Mouse (Mus musculus) adrenal gland, adult (tissue): ENCODE measurements around the gene Alkbh5.

Source experiments
- DNase-seq, 2 experiments: peaks; one replicate each; pipeline ENCODE4 v3.0.0; 2022 to 2023; ENCODE audit warnings: low spot score in 1 of 2; ENCODE audit not compliant: inconsistent age in 2 of 2

Alkbh5 gene

DNA sequence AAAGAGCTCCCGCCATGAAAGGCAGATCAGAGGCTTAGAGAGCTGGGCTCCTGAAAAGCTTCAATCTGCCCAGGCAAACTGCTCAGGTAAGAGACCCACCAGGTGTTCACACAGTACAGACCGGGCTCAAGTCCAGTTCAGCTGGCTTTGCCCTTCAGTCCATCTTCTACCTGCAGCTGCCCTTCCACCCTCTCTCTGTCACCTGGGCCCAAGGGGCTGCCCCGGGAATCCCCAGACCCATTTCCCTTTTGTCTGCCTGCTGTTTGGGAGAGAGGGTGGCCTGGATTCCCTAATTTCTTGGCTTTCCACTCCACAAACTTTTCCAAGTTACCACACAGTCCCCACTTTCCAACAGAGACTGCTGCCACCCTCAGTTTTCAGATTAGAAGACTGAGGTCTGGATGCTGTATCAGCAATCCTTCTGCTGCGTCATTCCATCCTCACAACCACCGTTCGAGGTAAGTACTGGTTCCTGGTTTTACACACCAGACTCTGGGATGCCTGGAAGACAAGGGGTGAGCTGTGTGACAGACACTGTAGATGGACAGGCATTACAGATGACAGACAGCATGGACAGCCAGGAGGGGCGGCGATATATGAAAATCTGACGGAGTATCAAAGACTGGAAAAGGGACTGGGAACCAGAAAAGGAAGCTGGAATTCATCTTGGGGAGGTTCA lies at the start of gene Alkbh5:
Gene Alkbh5 (plus strand): TSS at position 202 of the 679 bp plus-strand sequence.
- peak in 1 of 2 experiments; percentile 42 for DNase-seq

GRCm38 (mm10) chr11:60492726-60493125 lies 43.5 kb upstream of the Alkbh5 start:
- no peak for DNase-seq

- no peak for DNase-seq
Observed at GRCm38 (mm10) chr11:60495692-60496091, 40.5 kb upstream of the Alkbh5 start.

- no peak for DNase-seq
Observed at GRCm38 (mm10) chr11:60507281-60507680, 28.9 kb upstream of the Alkbh5 start.

DNA sequence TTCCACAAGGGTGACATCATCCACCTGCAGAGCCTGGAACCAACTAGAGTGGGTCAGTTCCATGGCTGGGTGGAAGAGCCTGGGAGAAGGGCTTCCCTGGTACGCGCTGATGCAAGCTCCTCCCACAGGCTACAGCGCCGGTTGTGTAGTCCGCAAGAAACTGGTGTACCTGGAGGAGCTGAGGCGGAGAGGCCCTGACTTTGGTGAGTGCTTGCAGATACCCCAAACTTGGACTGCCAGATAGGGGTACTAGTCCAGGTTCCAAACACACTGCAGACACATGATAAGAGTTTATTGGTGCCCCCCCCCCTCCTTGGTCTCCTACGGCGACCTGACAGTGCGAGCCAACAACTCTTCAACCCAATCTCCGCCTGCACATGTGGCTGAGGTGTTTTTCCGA lies 27.2 kb upstream of the Alkbh5 start:
- DNase-seq, result peak in 1 of 2 experiments; percentile 50

GRCm38 (mm10) chr11:60509500-60509899 lies 26.7 kb upstream of the Alkbh5 start:
- DNase-seq, result peak in 1 of 2 experiments; percentile 39

DNA sequence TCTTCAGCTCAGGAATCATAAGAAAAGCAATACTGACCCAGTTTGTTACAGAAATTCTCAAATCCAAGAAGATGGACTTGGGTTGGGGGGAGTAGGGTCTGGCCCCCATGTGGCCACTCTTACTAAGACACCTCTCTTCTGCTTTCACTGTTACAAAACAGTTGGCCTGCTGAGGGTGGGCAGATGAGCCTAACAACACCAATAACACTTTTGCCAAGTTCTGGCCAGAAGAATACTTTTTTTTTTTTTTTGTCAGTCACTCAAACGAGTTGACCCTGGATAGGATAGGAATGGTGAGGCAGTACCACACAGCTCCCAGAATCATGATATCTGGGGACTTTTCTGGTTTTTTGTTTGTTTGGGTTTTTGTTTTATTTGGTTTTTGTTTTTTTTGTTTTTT lies 24.3 kb upstream of the Alkbh5 start:
- no peak for DNase-seq

GRCm38 (mm10) chr11:60512520-60512919 lies 23.7 kb upstream of the Alkbh5 start:
- no peak for DNase-seq

- no peak for DNase-seq
Observed at GRCm38 (mm10) chr11:60514941-60515340, 21.2 kb upstream of the Alkbh5 start.

GRCm38 (mm10) chr11:60518305-60518704 lies 17.9 kb upstream of the Alkbh5 start:
- DNase-seq, result peak; percentile 54 to 65

GRCm38 (mm10) chr11:60522027-60522426 lies 14.2 kb upstream of the Alkbh5 start:
- peak; percentile 63 to 80 for DNase-seq

DNA sequence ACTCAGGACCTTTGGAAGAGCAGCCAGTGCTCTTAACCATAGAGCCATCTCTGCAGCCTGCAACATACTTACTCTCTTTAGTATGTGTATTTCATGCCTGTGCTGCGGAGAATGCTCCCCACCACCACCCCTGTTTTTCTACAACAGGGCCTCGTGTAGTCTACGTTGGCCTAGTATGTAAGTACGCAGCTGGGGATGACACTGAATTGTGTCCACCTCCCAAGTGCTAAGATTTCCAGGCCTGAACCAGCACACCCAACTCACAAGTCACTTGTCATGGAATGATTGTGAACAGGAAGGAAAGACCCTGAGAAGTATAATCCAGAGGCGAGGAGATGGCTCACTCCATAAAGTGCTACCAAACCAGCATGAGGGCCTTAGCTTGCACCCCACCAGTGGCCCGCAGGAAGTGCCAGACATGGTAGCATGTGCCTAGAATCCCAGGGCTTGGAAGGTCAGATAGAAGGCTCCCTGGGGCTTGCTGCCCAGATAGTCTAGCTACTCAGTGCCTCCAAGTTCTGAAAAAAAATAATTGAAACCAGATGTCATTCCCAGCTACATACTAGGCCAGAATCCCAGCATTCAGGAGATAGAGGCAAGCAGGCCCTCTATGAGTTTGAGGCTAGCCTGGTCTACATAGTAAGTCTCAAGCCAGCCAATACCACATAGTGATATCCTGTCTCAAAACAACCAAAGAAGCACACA lies 13.4 kb upstream of the Alkbh5 start:
- DNase-seq, result no peak

DNA sequence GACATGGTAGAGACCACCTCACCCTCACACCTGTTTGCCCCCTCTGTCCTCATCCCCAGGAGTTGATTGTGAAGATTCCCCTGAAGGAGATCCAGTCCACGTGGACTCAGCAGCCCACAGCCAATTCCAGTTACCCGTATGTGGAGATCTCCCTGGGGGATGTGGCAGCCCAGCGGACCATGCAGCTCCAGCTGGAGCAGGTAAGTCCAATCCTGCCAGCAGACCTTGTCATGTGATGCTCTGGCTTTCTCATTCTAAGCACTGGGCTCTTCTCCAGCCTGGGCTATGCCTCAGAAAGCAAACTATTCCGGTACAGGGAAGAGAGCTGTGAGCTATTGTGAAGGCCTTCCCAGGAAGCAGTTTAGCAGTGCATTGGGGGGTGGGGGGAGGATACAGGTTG lies 9.7 kb upstream of the Alkbh5 start:
- no peak for DNase-seq

DNA sequence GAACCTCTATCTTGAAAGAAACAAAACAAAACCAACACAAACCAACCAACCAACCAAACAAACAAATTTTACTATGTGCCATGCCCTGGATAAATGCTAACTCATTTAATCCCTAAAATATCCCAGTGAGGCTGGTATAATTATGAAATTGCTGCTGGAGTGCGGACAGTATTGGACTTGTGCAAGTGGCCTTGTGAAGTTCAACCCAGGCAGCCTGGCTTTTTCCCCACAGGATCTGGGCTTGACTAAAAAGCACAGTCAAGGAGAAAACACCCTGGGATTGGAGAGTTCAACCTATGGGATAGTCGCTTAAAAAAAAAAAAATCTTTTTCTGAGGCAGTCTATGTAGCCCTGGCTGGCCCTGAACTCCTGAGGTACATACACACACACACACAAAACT lies 505 bp upstream of the Alkbh5 start:
- DNase-seq, result peak in 1 of 2 experiments; percentile 78

- DNase-seq, result peak; percentile 92 to 97
Observed at GRCm38 (mm10) chr11:60536859-60537467, 782 bp downstream of the Alkbh5 start.

GRCm38 (mm10) chr11:60537468-60538347 lies 1.5 kb downstream of the Alkbh5 start:
- DNase-seq, result peak; percentile 97 to 99

- peak; percentile 62 to 83 for DNase-seq
Observed at GRCm38 (mm10) chr11:60538371-60539281, 2.4 kb downstream of the Alkbh5 start.

DNA sequence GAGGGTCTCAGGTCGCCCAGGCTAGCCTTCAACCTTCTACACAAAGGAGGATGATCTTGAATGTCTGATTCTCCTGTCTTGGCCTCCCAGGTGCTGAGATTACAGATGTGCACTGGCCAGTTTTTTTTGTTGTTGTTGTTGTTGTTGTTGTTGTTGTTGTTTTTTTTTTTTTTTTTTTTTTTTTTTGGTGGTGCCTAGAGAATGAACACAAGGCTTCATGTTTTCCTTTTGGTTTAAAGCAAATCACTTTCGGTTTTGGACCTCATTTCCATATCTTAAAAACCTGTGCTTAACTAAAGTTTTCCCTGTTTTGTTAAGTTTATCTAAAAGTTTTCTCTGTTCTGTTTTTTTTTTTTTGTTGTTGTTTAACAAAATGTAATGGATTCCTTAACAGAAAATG lies 3.4 kb downstream of the Alkbh5 start:
- DNase-seq, result no peak

DNA sequence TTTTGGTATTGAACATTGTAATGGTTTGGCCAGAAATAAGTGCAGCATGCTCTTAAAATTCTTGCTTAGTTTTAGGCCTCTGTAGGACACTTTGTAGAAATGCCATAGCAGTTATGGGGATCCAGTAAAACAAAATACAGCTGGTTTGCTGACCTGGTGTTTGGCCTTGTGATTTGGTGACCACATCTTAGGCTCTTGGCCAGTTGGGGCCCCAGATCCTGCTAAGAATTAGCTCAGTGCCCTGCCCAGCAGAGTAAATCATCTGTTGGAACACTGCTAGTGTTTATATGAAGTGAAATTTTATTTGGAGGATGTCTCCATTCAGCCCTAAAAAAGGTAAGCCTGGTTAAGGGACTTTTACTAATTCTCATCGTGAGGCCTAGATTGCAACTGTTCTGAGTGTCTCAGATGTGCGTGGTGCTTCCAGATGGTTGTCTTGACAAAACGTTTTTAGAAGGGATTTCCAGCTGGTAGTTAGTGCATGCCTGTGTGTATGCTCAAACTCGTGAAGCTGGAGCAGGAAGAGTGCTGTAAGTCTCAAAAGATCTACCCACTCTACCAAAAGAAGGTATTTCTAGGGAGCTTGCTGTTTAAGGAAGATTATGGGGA lies 3.9 kb downstream of the Alkbh5 start:
- DNase-seq, result peak; percentile 68 to 82

- peak in 1 of 2 experiments; percentile 66 for DNase-seq
Observed at GRCm38 (mm10) chr11:60540761-60541160, 4.6 kb downstream of the Alkbh5 start.
